In the genomic region with DNA sequence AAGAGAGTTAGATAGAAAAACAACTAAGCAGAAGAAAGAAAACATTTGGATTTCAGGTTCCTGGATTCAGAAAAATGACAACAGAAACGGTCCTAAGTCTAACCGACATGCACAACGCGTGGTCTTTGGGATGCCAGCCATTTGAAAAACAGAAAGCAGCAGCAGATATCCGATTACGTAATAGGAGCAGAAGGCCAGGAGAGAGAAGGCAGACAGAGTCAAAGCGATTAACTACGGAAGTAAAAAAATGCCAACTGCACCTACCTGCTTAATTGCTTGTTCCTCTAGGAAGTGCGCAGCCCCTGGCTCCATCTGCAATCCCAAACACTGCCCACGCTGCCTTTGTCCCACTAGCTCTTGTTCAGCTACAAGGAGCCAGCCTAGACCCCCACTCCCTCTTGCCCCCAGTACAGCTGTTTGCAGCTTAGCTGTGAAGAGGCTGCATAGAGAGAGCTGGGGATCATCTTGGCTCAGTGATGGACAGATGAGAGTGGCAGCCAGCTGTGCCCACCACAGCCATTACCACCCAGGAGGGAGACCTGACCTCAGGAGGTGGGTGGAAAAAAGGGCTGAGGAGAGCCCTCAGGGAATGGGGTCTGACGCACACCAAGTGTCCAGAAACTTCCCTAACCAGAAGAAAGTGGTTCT, we compare ENCODE assay signal across 34 mouse cellular contexts. TPM values are rescaled to one million over a fixed set of nuclear protein-coding genes. Genes with fewer than 3 reads are reported as not detected.
DNase-seq lines count a peak whose midpoint lies in the region; ATAC-seq and TF ChIP-seq lines count a peak whose summit lies in the region.
"Had no signal": no experiment of that assay in that cellular context is flagged by ENCODE, and none has a peak within 500 bp of the region (broad histone marks: within the 10 kb centered on the region; RNA-seq: fewer than 3 reads in every experiment).

No protein-coding gene starts in this region.

- no peak for TF ChIP-seq EP300 in liver, postnatal 0 days (IDR thresholded peaks at IDR 0.05; ENCODE audit: low read depth)

- H3K9me3 ChIP-seq in forebrain, embryonic 10.5 days: peaks cover 3% of the 10 kb centered on the region; the same call in 1 of the 2 replicates
- no peaks in the 10 kb centered on the region for H3K9me3 ChIP-seq in forebrain, embryonic 15.5 days
- no peaks in the 10 kb centered on the region for H3K9me3 ChIP-seq in liver, postnatal 0 days (ENCODE audit: low read length)
- no peaks in the 10 kb centered on the region for H3K9me3 ChIP-seq in embryonic facial prominence, embryonic 15.5 days (replicated peaks)
- H3K9me3 ChIP-seq: G1E; heart, embryonic 10.5 days; heart, embryonic 15.5 days; hindbrain, embryonic 12.5 days; liver, embryonic 13.5 days; neural tube, embryonic 13.5 days had no signal

- no peak for TF ChIP-seq CTCF in liver, adult 2 months (IDR thresholded peaks at IDR 0.05; ENCODE audit: low read depth, low read length)
- TF ChIP-seq CTCF in liver, postnatal 0 days (IDR thresholded peaks at IDR 0.05; ENCODE audit: low read depth): no peak

- no peak for ATAC-seq in forebrain, embryonic 15.5 days (replicated peaks)
- no peak for ATAC-seq in liver, postnatal 0 days
- 0 out of 2 replicates have a peak, but pooled peaks have one; percentile 34 for ATAC-seq in embryonic facial prominence, embryonic 15.5 days (ENCODE audit: insufficient number of reproducible peaks, low FRiP score, low TSS enrichment, low read depth)
- ATAC-seq: forebrain, embryonic 14.5 days; hindbrain, postnatal 0 days; intestine, embryonic 16.5 days; midbrain, embryonic 16.5 days; Patski had no signal

- peaks cover 99% of the 10 kb centered on the region for H3K27me3 ChIP-seq in forebrain, embryonic 10.5 days (ENCODE audit: poor library complexity, severe bottlenecking)
- H3K27me3 ChIP-seq in forebrain, embryonic 15.5 days: peaks cover 19% of the 10 kb centered on the region; the same call in 1 of the 2 replicates
- no peaks in the 10 kb centered on the region for H3K27me3 ChIP-seq in liver, adult 2 months (ENCODE audit: control insufficient read depth, insufficient read depth, low read length)
- no peaks in the 10 kb centered on the region for H3K27me3 ChIP-seq in liver, postnatal 0 days (ENCODE audit: insufficient read depth, low read length)
- 0 out of 2 replicates have a peak, but pooled peaks cover 10% of the 10 kb centered on the region for H3K27me3 ChIP-seq in embryonic facial prominence, embryonic 15.5 days
- H3K27me3 ChIP-seq in myocyte (ENCODE audit: control insufficient read depth, insufficient read depth, insufficient read length): no peaks in the 10 kb centered on the region
- H3K27me3 ChIP-seq: Patski had no signal

- TF ChIP-seq POLR2A in liver, adult 2 months (IDR thresholded peaks at IDR 0.05; ENCODE audit: extremely low read depth, insufficient read depth, low read length): no peak
- TF ChIP-seq POLR2A in myocyte (IDR thresholded peaks at IDR 0.05; ENCODE audit: insufficient read length, low read depth): no peak

- DNase-seq in forebrain, embryonic 10.5 days (ENCODE audit: extremely low spot score, low spot score): no peak
- DNase-seq in liver, adult 2 months (ENCODE audit: extremely low read depth, low read depth, low spot score): peak; percentile 49
- no peak for DNase-seq in liver, postnatal 0 days
- DNase-seq in kidney, postnatal 25 days: no peak
- DNase-seq in heart, adult 8-10 months (ENCODE audit: low spot score): no peak
- DNase-seq: adrenal gland, postnatal 10 days; cerebellum, adult 11-12 months; cerebellum, adult 9-11 months; embryo, embryonic 11 days; gastrocnemius, postnatal 10 days; kidney, adult 9 months; kidney, postnatal 14 days; liver, embryonic 13.5 days; lung, adult 2 months; lung, postnatal 10 days; right cerebral cortex, postnatal 4 days; thymus, postnatal 4 days had no signal

- H3K4me3 ChIP-seq in forebrain, embryonic 10.5 days: no peak overlapping the region
- H3K4me3 ChIP-seq in forebrain, embryonic 15.5 days: no peak overlapping the region
- H3K4me3 ChIP-seq in liver, adult 2 months (ENCODE audit: insufficient read depth, low read depth, low read length): no peak overlapping the region
- H3K4me3 ChIP-seq in liver, postnatal 0 days (ENCODE audit: low read depth, low read length): no peak overlapping the region
- no peak overlapping the region for H3K4me3 ChIP-seq in embryonic facial prominence, embryonic 15.5 days (replicated peaks)
- H3K4me3 ChIP-seq in myocyte: no peak overlapping the region
- H3K4me3 ChIP-seq: heart, embryonic 10.5 days; heart, embryonic 15.5 days; hindbrain, embryonic 12.5 days; liver, embryonic 13.5 days; neural tube, embryonic 13.5 days had no signal

- no peaks in the 10 kb centered on the region for H3K36me3 ChIP-seq in forebrain, embryonic 10.5 days (replicated peaks)
- H3K36me3 ChIP-seq in forebrain, embryonic 15.5 days: peaks cover 7% of the 10 kb centered on the region; the same call in 1 of the 2 replicates
- peaks cover 25% of the 10 kb centered on the region for H3K36me3 ChIP-seq in liver, adult 2 months (ENCODE audit: control insufficient read depth, insufficient read depth, low read length)
- no peaks in the 10 kb centered on the region for H3K36me3 ChIP-seq in liver, postnatal 0 days (replicated peaks; ENCODE audit: insufficient read depth, low read length)
- no peaks in the 10 kb centered on the region for H3K36me3 ChIP-seq in embryonic facial prominence, embryonic 15.5 days
- no peaks in the 10 kb centered on the region for H3K36me3 ChIP-seq in myocyte (ENCODE audit: control insufficient read depth, insufficient read depth)
- H3K36me3 ChIP-seq: G1E; heart, embryonic 10.5 days; heart, embryonic 15.5 days; hindbrain, embryonic 12.5 days; liver, embryonic 13.5 days had no signal

- peaks cover 37% of the 10 kb centered on the region for H3K4me1 ChIP-seq in forebrain, embryonic 10.5 days
- peaks cover 19% of the 10 kb centered on the region for H3K4me1 ChIP-seq in forebrain, embryonic 15.5 days
- H3K4me1 ChIP-seq in liver, adult 2 months (ENCODE audit: control insufficient read depth, insufficient read depth, low read length): no peaks in the 10 kb centered on the region
- H3K4me1 ChIP-seq in liver, postnatal 0 days (ENCODE audit: insufficient read depth): no peaks in the 10 kb centered on the region
- H3K4me1 ChIP-seq in embryonic facial prominence, embryonic 15.5 days: peaks cover 3% of the 10 kb centered on the region; the same call in 1 of the 2 replicates
- H3K4me1 ChIP-seq: heart, embryonic 15.5 days had no signal

- H3ac ChIP-seq in myocyte (ENCODE audit: control insufficient read depth, insufficient read length): no peak overlapping the region

- 82% methylated on average over 11 of the region's 11 CpGs for WGBS in forebrain, embryonic 10.5 days
- WGBS in forebrain, embryonic 15.5 days: 80% methylated on average over 11 of the region's 11 CpGs
- 44% methylated on average over 11 of the region's 11 CpGs for WGBS in liver, adult 2 months
- WGBS in liver, postnatal 0 days (ENCODE audit: insufficient replicate concordance): 67% methylated on average over 11 of the region's 11 CpGs
- WGBS in embryonic facial prominence, embryonic 15.5 days: 34% methylated on average over 11 of the region's 11 CpGs

- H3K9ac ChIP-seq in forebrain, embryonic 15.5 days (replicated peaks): no peak overlapping the region
- H3K9ac ChIP-seq in liver, adult 2 months (ENCODE audit: low read depth, low read length): no peak overlapping the region
- H3K9ac ChIP-seq in liver, postnatal 0 days (replicated peaks): no peak overlapping the region
- H3K9ac ChIP-seq in embryonic facial prominence, embryonic 15.5 days: no peak overlapping the region
- H3K9ac ChIP-seq: heart, embryonic 15.5 days; hindbrain, embryonic 12.5 days; liver, embryonic 13.5 days; neural tube, embryonic 13.5 days had no signal

- H3K79me2 ChIP-seq in liver, adult 2 months (ENCODE audit: control insufficient read depth, insufficient read depth, low read length): no peaks in the 10 kb centered on the region
- H3K79me2 ChIP-seq in myocyte (ENCODE audit: control insufficient read depth, insufficient read depth): no peaks in the 10 kb centered on the region

- H3K27ac ChIP-seq in forebrain, embryonic 10.5 days: peak overlapping the region; percentile 40; the same call in 1 of the 2 replicates
- H3K27ac ChIP-seq in forebrain, embryonic 15.5 days (replicated peaks): no peak overlapping the region
- no peak overlapping the region for H3K27ac ChIP-seq in liver, adult 2 months (replicated peaks; ENCODE audit: insufficient read depth, low read depth, low read length)
- no peak overlapping the region for H3K27ac ChIP-seq in liver, postnatal 0 days (ENCODE audit: low read depth)
- no peak overlapping the region for H3K27ac ChIP-seq in embryonic facial prominence, embryonic 15.5 days (replicated peaks)
- H3K27ac ChIP-seq: heart, embryonic 10.5 days; heart, embryonic 15.5 days; hindbrain, embryonic 12.5 days; hindbrain, postnatal 0 days; liver, embryonic 13.5 days; macrophage; neural tube, embryonic 13.5 days had no signal

- no peak overlapping the region for H3K4me2 ChIP-seq in forebrain, embryonic 15.5 days (replicated peaks)
- H3K4me2 ChIP-seq in liver, postnatal 0 days (ENCODE audit: low read depth, low read length): no peak overlapping the region
- H3K4me2 ChIP-seq in embryonic facial prominence, embryonic 15.5 days (replicated peaks): no peak overlapping the region
- H3K4me2 ChIP-seq in myocyte (ENCODE audit: low read depth): no peak overlapping the region
- H3K4me2 ChIP-seq: heart, embryonic 15.5 days; hindbrain, embryonic 12.5 days; liver, embryonic 13.5 days; neural tube, embryonic 13.5 days had no signal

RNA-seq across cellular contexts. Expression of gene Hspa12a, which starts 31.9 kb away (rescaled TPM):
- 5.7 and 7.2 TPM in 2 replicates for polyA plus RNA-seq in forebrain, embryonic 10.5 days (2016; fragmentation: Nextera tagmentation; extraction: Ambion mirVana)
- polyA plus RNA-seq in forebrain, embryonic 15.5 days (2015; fragmentation: Nextera tagmentation; extraction: Ambion mirVana): 44.6 and 54.4 TPM in 2 replicates
- 1.0 and 1.1 TPM in 2 replicates for total RNA-seq in liver, adult 2 months (2014; rRNA removed)
- polyA plus RNA-seq in liver, adult 2 months (2012; rRNA removed): 0.93 and 1.1 TPM in 2 replicates
- polyA plus RNA-seq in liver, postnatal 0 days (2015; fragmentation: Nextera tagmentation; extraction: Ambion mirVana): 0.21 and 0.28 TPM in 2 replicates
- 5.7 and 6.0 TPM in 2 replicates for polyA plus RNA-seq in embryonic facial prominence, embryonic 15.5 days (2015; fragmentation: Nextera tagmentation; extraction: Ambion mirVana)
- 6.6 TPM for polyA plus RNA-seq in myocyte (2012; fragmentation: generic; extraction: Trizol)
- total RNA-seq in heart, adult 8-10 months (2022): 10 to 100 TPM; 14.7 to 21.9 (median 17.6) TPM
- polyA plus RNA-seq: G1E, macrophage had no signal

RNA-seq across cellular contexts. Expression of gene Eno4, which starts 32.1 kb away (rescaled TPM):
- 1.3 and 1.4 TPM in 2 replicates for polyA plus RNA-seq in forebrain, embryonic 10.5 days (2016; fragmentation: Nextera tagmentation; extraction: Ambion mirVana)
- 1.8 and 2.4 TPM in 2 replicates for polyA plus RNA-seq in forebrain, embryonic 15.5 days (2015; fragmentation: Nextera tagmentation; extraction: Ambion mirVana)
- not detected in 2 replicates for total RNA-seq in liver, adult 2 months (2014; rRNA removed)
- 0.05 TPM in 1 of 2 replicates, not detected in the other for polyA plus RNA-seq in liver, adult 2 months (2012; rRNA removed)
- not detected in 2 replicates for polyA plus RNA-seq in liver, postnatal 0 days (2015; fragmentation: Nextera tagmentation; extraction: Ambion mirVana)
- polyA plus RNA-seq in embryonic facial prominence, embryonic 15.5 days (2015; fragmentation: Nextera tagmentation; extraction: Ambion mirVana): 2.0 and 4.2 TPM in 2 replicates
- 0.13 TPM for polyA plus RNA-seq in myocyte (2012; fragmentation: generic; extraction: Trizol)
- total RNA-seq in heart, adult 8-10 months (2022): under 1 TPM in 1 of 4 experiments, not detected in 3; 0.28 TPM
- total RNA-seq: granulocyte monocyte progenitor cell, adult 5-6 weeks; heart, postnatal 25 days had no signal
- polyA plus RNA-seq: macrophage; spleen, adult 2 months had no signal
